Mouse (Mus musculus): ENCODE data around the gene 1700020L24Rik. TPM values are rescaled to one million over a fixed set of nuclear protein-coding genes. Genes with fewer than 3 reads are reported as not detected.

1700020L24Rik gene
- polyA plus RNA-seq, 1 experiment from 2014 or later: 0.23 TPM

DNA sequence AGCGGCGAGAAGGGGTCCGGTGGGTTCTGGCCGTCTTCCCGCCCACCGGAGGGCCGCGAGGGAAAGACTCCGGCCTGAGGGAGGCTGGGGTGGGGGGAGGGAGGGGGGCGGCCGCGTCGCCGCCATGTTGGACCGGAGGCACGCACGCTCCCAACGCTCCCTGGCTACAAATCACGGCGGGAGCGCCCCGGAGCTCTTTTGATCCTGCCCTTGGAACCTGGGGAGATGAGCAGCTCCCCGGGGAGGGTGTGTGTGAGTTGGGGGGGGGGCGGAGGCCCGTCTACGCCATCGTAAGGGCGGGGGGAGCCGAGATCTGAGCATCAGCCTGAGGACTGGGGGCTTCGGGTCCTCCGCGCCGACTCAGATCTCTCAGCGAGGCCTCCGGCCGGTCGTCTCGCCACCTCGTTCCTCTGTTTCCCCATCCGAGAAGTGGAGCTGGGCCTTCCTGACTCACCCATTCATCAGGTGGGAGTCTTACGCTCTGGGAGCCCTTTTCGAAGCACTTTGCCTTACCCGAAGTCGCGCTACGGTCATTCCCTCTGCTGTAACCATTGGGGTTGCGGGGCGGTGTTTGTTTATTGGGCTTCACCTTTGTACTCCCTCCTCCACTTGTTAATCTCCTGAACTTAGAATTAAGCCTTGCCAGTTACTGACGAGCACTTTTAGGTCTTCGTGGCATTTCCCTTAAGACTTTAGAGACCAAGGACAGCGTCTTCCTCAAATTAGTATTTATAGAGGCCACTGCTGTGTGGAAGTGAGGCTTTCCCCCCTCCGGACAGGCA is 35.9 kb downstream of the 1700020L24Rik start:
- WGBS: 0% methylated on average over 36 of the region's 52 CpGs
- peak; percentile 84 for ATAC-seq
- no peaks in the 10 kb centered on the region for H3K9me3 ChIP-seq (ENCODE audit: low read length)
- H3K4me2 ChIP-seq (replicated peaks; ENCODE audit: low read depth, low read length): peak overlapping the region; percentile 91
- TF ChIP-seq EP300 (IDR thresholded peaks at IDR 0.05): no peak
- TF ChIP-seq CTCF (IDR thresholded peaks at IDR 0.05): no peak
- H3K27me3 ChIP-seq (replicated peaks; ENCODE audit: insufficient read depth, low read length): no peaks in the 10 kb centered on the region
- peak; percentile 23 for DNase-seq (ENCODE audit: low spot score)
- peak overlapping the region; percentile 91 for H3K27ac ChIP-seq (ENCODE audit: low read length)
- H3K9ac ChIP-seq (replicated peaks; ENCODE audit: low read depth): peak overlapping the region; percentile 76
- peak overlapping the region; percentile 93 for H3K4me3 ChIP-seq (ENCODE audit: low read depth, low read length)
- peaks cover 9% of the 10 kb centered on the region; the same call in 1 of the 2 replicates for H3K4me1 ChIP-seq (ENCODE audit: insufficient read depth, low read depth, low read length)
- H3K36me3 ChIP-seq (ENCODE audit: insufficient read depth, low read length): no peaks in the 10 kb centered on the region

Other genes starting within 250 kb of the 1700020L24Rik start
- gene Slfn3, start 246.3 kb upstream of the 1700020L24Rik start, polyA plus RNA-seq (2015; fragmentation: Nextera tagmentation; extraction: Ambion mirVana): 1.4 and 1.5 TPM in 2 replicates
- gene Slfn14, start 151.0 kb upstream of the 1700020L24Rik start, polyA plus RNA-seq (2015; fragmentation: Nextera tagmentation; extraction: Ambion mirVana): 0.75 and 1.3 TPM in 2 replicates
- 26.5 and 30.9 TPM in 2 replicates for gene Ap2b1, start 138.7 kb upstream of the 1700020L24Rik start, polyA plus RNA-seq (2015; fragmentation: Nextera tagmentation; extraction: Ambion mirVana)
- 9.0 and 9.5 TPM in 2 replicates for gene Pex12, start 135.1 kb upstream of the 1700020L24Rik start, polyA plus RNA-seq (2015; fragmentation: Nextera tagmentation; extraction: Ambion mirVana)
- gene Rasl10b, start 28.5 kb upstream of the 1700020L24Rik start, polyA plus RNA-seq (2015; fragmentation: Nextera tagmentation; extraction: Ambion mirVana): 0.80 and 1.2 TPM in 2 replicates
- 1.8 and 2.2 TPM in 2 replicates for gene Gas2l2, start 8.2 kb upstream of the 1700020L24Rik start, polyA plus RNA-seq (2015; fragmentation: Nextera tagmentation; extraction: Ambion mirVana)
- 4.2 and 5.1 TPM in 2 replicates for gene Mmp28, start 25.4 kb downstream of the 1700020L24Rik start, polyA plus RNA-seq (2015; fragmentation: Nextera tagmentation; extraction: Ambion mirVana)
- gene Taf15, start 35.4 kb downstream of the 1700020L24Rik start, polyA plus RNA-seq (2015; fragmentation: Nextera tagmentation; extraction: Ambion mirVana): 3.2 and 4.4 TPM in 2 replicates
- not detected in 2 replicates for gene Heatr9, start 84.5 kb downstream of the 1700020L24Rik start, polyA plus RNA-seq (2015; fragmentation: Nextera tagmentation; extraction: Ambion mirVana)
- gene Ccl5, start 92.8 kb downstream of the 1700020L24Rik start, polyA plus RNA-seq (2015; fragmentation: Nextera tagmentation; extraction: Ambion mirVana): 3.3 and 5.9 TPM in 2 replicates
- 29.8 and 36.6 TPM in 2 replicates for gene Ccl9, start 141.0 kb downstream of the 1700020L24Rik start, polyA plus RNA-seq (2015; fragmentation: Nextera tagmentation; extraction: Ambion mirVana)
- gene Ccl6, start 155.4 kb downstream of the 1700020L24Rik start, polyA plus RNA-seq (2015; fragmentation: Nextera tagmentation; extraction: Ambion mirVana): 413 and 421 TPM in 2 replicates
- not detected in 2 replicates for gene Rpl9-ps1, start 207.9 kb downstream of the 1700020L24Rik start, polyA plus RNA-seq (2015; fragmentation: Nextera tagmentation; extraction: Ambion mirVana)
- 3.6 and 11.2 TPM in 2 replicates for gene Ccl3, start 211.7 kb downstream of the 1700020L24Rik start, polyA plus RNA-seq (2015; fragmentation: Nextera tagmentation; extraction: Ambion mirVana)
- gene Ccl4, start 224.9 kb downstream of the 1700020L24Rik start, polyA plus RNA-seq (2015; fragmentation: Nextera tagmentation; extraction: Ambion mirVana): 1.7 and 15.8 TPM in 2 replicates

All from lung, postnatal 0 days (tissue).